Mouse (Mus musculus) thymus, adult 2 months (tissue): ENCODE measurements around the gene Zfpm1.

Source experiments
- CTCF ChIP-seq: fragments of 200-500 bp; IDR thresholded peaks from 2 replicates; pipeline ENCODE4 v1.5.1; 2012; ENCODE audit warnings: mild to moderate bottlenecking, control low read depth, low read length, moderate library complexity, borderline replicate concordance; ENCODE audit not compliant: control insufficient read depth, poor library complexity, insufficient read depth; ENCODE audit errors: extremely low read depth
- POLR2A ChIP-seq: fragments of 200-500 bp; IDR thresholded peaks from 2 replicates; pipeline ENCODE4 v1.6.1; 2012; ENCODE audit warnings: mild to moderate bottlenecking, low read length, control low read depth, moderate library complexity; ENCODE audit not compliant: control insufficient read depth, poor library complexity, insufficient read depth; ENCODE audit errors: extremely low read depth

DNA sequence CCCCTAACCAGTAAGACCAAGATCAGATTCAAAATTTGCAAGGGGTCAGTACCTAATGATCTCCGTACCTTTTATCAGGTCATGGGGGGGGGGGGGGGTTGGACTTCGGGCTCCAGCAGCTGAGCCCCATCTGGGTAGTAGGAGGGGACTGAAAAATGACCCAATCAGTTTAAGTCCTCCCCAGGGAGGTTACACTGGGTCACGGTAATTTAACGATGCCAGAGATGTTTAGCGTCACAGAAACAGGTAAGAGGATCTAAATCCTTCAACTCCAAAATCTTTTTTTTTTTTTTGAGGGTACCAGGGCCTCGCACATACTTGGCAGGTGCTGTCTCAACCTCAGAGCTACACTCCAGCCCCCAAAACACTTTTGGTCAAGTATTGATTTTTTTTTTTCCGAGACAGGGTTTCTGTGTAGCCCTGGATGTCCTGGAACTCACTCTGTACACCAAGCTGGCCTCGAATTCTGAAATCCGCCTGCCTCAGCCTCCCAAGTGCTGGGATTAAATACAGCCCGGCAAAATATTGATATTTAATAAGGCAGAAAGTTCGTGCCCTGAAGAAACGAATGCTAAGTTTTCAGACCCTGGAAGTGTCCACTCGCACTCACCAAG, 93.9 kb downstream of the Zfpm1 start:
- TF ChIP-seq POLR2A (no peak), CTCF (no peak)
